Mouse (Mus musculus): ENCODE data around the gene Lnx1. TPM values are rescaled to one million over a fixed set of nuclear protein-coding genes. Genes with fewer than 3 reads are reported as not detected.

Lnx1 gene
- polyA plus RNA-seq, 1 experiment from 2014 or later: 2.7 TPM

- no peak overlapping the region for H3K4me3 ChIP-seq
- no peaks in the 10 kb centered on the region for H3K27me3 ChIP-seq
- ATAC-seq (replicated peaks): no peak
- no peak overlapping the region for H3K27ac ChIP-seq (replicated peaks)
- no peak overlapping the region for H3K4me2 ChIP-seq (replicated peaks)
- H3K4me1 ChIP-seq: no peaks in the 10 kb centered on the region
- H3K9me3 ChIP-seq: no peaks in the 10 kb centered on the region
- no peak overlapping the region for H3K9ac ChIP-seq (replicated peaks)
- 68% methylated on average over 2 of the region's 2 CpGs for WGBS
- no peaks in the 10 kb centered on the region for H3K36me3 ChIP-seq
These were observed 8.9 kb downstream of the Lnx1 start for GRCm38 (mm10) chr5:74693836-74694235.

- ATAC-seq (replicated peaks): no peak
- no peaks in the 10 kb centered on the region for H3K4me1 ChIP-seq
- no peaks in the 10 kb centered on the region for H3K9me3 ChIP-seq
- no peak overlapping the region for H3K9ac ChIP-seq (replicated peaks)
- WGBS: 84% methylated on average over 6 of the region's 6 CpGs
- no peaks in the 10 kb centered on the region for H3K27me3 ChIP-seq
- H3K27ac ChIP-seq (replicated peaks): no peak overlapping the region
- H3K36me3 ChIP-seq: no peaks in the 10 kb centered on the region
- no peak overlapping the region for H3K4me3 ChIP-seq
- H3K4me2 ChIP-seq (replicated peaks): no peak overlapping the region
These were observed 10.2 kb downstream of the Lnx1 start for GRCm38 (mm10) chr5:74692411-74693090.

GRCm38 (mm10) chr5:74688822-74689221 is 13.9 kb downstream of the Lnx1 start:
- ATAC-seq (replicated peaks): no peak
- Histone ChIP-seq H3K27ac (replicated peaks) (no peak overlapping the region), H3K9ac (replicated peaks) (no peak overlapping the region), H3K4me1 (no peaks in the 10 kb centered on the region), H3K4me3 (no peak overlapping the region), H3K27me3 (no peaks in the 10 kb centered on the region), H3K9me3 (no peaks in the 10 kb centered on the region), H3K4me2 (replicated peaks) (no peak overlapping the region), H3K36me3 (no peaks in the 10 kb centered on the region)
- 84% methylated on average over 2 of the region's 2 CpGs for WGBS

GRCm38 (mm10) chr5:74684944-74685343 is 17.8 kb downstream of the Lnx1 start:
- Histone ChIP-seq H3K4me2 (replicated peaks) (no peak overlapping the region), H3K27ac (replicated peaks) (no peak overlapping the region), H3K4me1 (no peaks in the 10 kb centered on the region), H3K9me3 (no peaks in the 10 kb centered on the region), H3K36me3 (no peaks in the 10 kb centered on the region), H3K4me3 (no peak overlapping the region), H3K9ac (replicated peaks) (no peak overlapping the region), H3K27me3 (no peaks in the 10 kb centered on the region)
- WGBS: 92% methylated on average over 5 of the region's 5 CpGs
- ATAC-seq (replicated peaks): no peak

GRCm38 (mm10) chr5:74683832-74684231 is 18.9 kb downstream of the Lnx1 start:
- H3K27me3 ChIP-seq: no peaks in the 10 kb centered on the region
- no peaks in the 10 kb centered on the region for H3K4me1 ChIP-seq
- 83% methylated on average over 2 of the region's 2 CpGs for WGBS
- H3K9ac ChIP-seq (replicated peaks): no peak overlapping the region
- no peaks in the 10 kb centered on the region for H3K36me3 ChIP-seq
- no peak overlapping the region for H3K4me2 ChIP-seq (replicated peaks)
- H3K27ac ChIP-seq (replicated peaks): no peak overlapping the region
- no peak for ATAC-seq (replicated peaks)
- H3K4me3 ChIP-seq: no peak overlapping the region
- no peaks in the 10 kb centered on the region for H3K9me3 ChIP-seq

- Histone ChIP-seq H3K4me3 (no peak overlapping the region), H3K27me3 (no peaks in the 10 kb centered on the region), H3K4me2 (replicated peaks) (no peak overlapping the region), H3K9ac (replicated peaks) (no peak overlapping the region), H3K36me3 (no peaks in the 10 kb centered on the region), H3K9me3 (no peaks in the 10 kb centered on the region), H3K27ac (replicated peaks) (no peak overlapping the region), H3K4me1 (peaks cover 4% of the 10 kb centered on the region; the same call in 1 of the 2 replicates)
- ATAC-seq (replicated peaks): no peak
- WGBS: 100% methylated on average over 1 of the region's 1 CpGs
These were observed 20.0 kb downstream of the Lnx1 start for GRCm38 (mm10) chr5:74682735-74683134.

GRCm38 (mm10) chr5:74679631-74680030 is 23.1 kb downstream of the Lnx1 start:
- whole genome bisulfite sequencing: 82% methylated on average over 7 of the region's 7 CpGs
- H3K4me3 ChIP-seq: no peak overlapping the region
- H3K36me3 ChIP-seq: no peaks in the 10 kb centered on the region
- H3K27ac ChIP-seq (replicated peaks): no peak overlapping the region
- H3K27me3 ChIP-seq: no peaks in the 10 kb centered on the region
- peaks cover 9% of the 10 kb centered on the region; the same call in 1 of the 2 replicates for H3K4me1 ChIP-seq
- no peaks in the 10 kb centered on the region for H3K9me3 ChIP-seq
- no peak overlapping the region for H3K9ac ChIP-seq (replicated peaks)
- no peak for ATAC-seq (replicated peaks)
- no peak overlapping the region for H3K4me2 ChIP-seq (replicated peaks)

- Histone ChIP-seq H3K4me2 (replicated peaks) (no peak overlapping the region), H3K27ac (replicated peaks) (no peak overlapping the region), H3K4me3 (no peak overlapping the region), H3K36me3 (no peaks in the 10 kb centered on the region), H3K4me1 (peaks cover 9% of the 10 kb centered on the region; the same call in 1 of the 2 replicates), H3K9ac (replicated peaks) (no peak overlapping the region), H3K9me3 (no peaks in the 10 kb centered on the region), H3K27me3 (no peaks in the 10 kb centered on the region)
- ATAC-seq (replicated peaks): no peak
- WGBS: 91% methylated on average over 5 of the region's 5 CpGs
These were observed 24.0 kb downstream of the Lnx1 start for GRCm38 (mm10) chr5:74678693-74679092.

GRCm38 (mm10) chr5:74677399-74678338 is 25.0 kb downstream of the Lnx1 start:
- no peaks in the 10 kb centered on the region for H3K36me3 ChIP-seq
- no peaks in the 10 kb centered on the region for H3K9me3 ChIP-seq
- H3K4me1 ChIP-seq: peaks cover 9% of the 10 kb centered on the region; the same call in 1 of the 2 replicates
- H3K27ac ChIP-seq (replicated peaks): peak overlapping the region; percentile 60
- peak overlapping the region; percentile 41 for H3K9ac ChIP-seq (replicated peaks)
- peak overlapping the region; percentile 31 for H3K4me2 ChIP-seq (replicated peaks)
- WGBS: 44% methylated on average over 19 of the region's 19 CpGs
- peak; percentile 99 for ATAC-seq (replicated peaks)
- no peaks in the 10 kb centered on the region for H3K27me3 ChIP-seq
- peak overlapping the region; percentile 26 for H3K4me3 ChIP-seq

GRCm38 (mm10) chr5:74672556-74672955 is 30.2 kb downstream of the Lnx1 start:
- no peaks in the 10 kb centered on the region for H3K36me3 ChIP-seq
- H3K9me3 ChIP-seq: no peaks in the 10 kb centered on the region
- no peak for ATAC-seq (replicated peaks)
- no peak overlapping the region for H3K4me2 ChIP-seq (replicated peaks)
- no peaks in the 10 kb centered on the region for H3K27me3 ChIP-seq
- 82% methylated on average over 5 of the region's 5 CpGs for WGBS
- H3K27ac ChIP-seq (replicated peaks): no peak overlapping the region
- no peak overlapping the region for H3K9ac ChIP-seq (replicated peaks)
- H3K4me1 ChIP-seq: 0 out of 2 replicates have a peak, but pooled peaks cover 4% of the 10 kb centered on the region
- H3K4me3 ChIP-seq: no peak overlapping the region

- no peaks in the 10 kb centered on the region for H3K36me3 ChIP-seq
- H3K4me2 ChIP-seq (replicated peaks): no peak overlapping the region
- WGBS: 81% methylated on average over 3 of the region's 3 CpGs
- no peaks in the 10 kb centered on the region for H3K27me3 ChIP-seq
- no peak overlapping the region for H3K4me3 ChIP-seq
- no peak for ATAC-seq (replicated peaks)
- H3K27ac ChIP-seq (replicated peaks): no peak overlapping the region
- H3K9me3 ChIP-seq: no peaks in the 10 kb centered on the region
- no peak overlapping the region for H3K9ac ChIP-seq (replicated peaks)
- H3K4me1 ChIP-seq: no peaks in the 10 kb centered on the region
These were observed 31.8 kb downstream of the Lnx1 start for GRCm38 (mm10) chr5:74670877-74671276.

- Histone ChIP-seq H3K27ac (replicated peaks) (no peak overlapping the region), H3K9ac (replicated peaks) (no peak overlapping the region), H3K9me3 (no peaks in the 10 kb centered on the region), H3K4me2 (replicated peaks) (no peak overlapping the region), H3K4me1 (no peaks in the 10 kb centered on the region), H3K27me3 (no peaks in the 10 kb centered on the region), H3K4me3 (no peak overlapping the region), H3K36me3 (no peaks in the 10 kb centered on the region)
- WGBS: 88% methylated on average over 6 of the region's 6 CpGs
- ATAC-seq (replicated peaks): no peak
These were observed 32.8 kb downstream of the Lnx1 start for GRCm38 (mm10) chr5:74669925-74670324.
